Mouse (Mus musculus) MEL (cell line): Measurements from ENCODE around the gene Lbx1. TPM values are rescaled to one million over a fixed set of nuclear protein-coding genes. Genes with fewer than 3 reads are reported as not detected.

ENCODE experiments used
- DNase-seq: peaks from one replicate; pipeline ENCODE4 v3.0.0; 2011; ENCODE audit warnings: low read depth, low spot score
- H3K27ac ChIP-seq: 2 replicates; pipeline ENCODE4 v1.5.1; 2012; ENCODE audit warnings: low read depth, mild to moderate bottlenecking, control low read depth, low read length, moderate library complexity; ENCODE audit not compliant: control insufficient read depth
- H3K27me3 ChIP-seq, 2 experiments: fragments of 150-350 bp in 1 of 2; sonication (generic) in 1 of 2; 2 replicates each; pipeline ENCODE4 v1.6.1; 2012; ENCODE audit warnings: low read length in 2 of 2, mild to moderate bottlenecking in 2 of 2, improper control_type of control experiment in 1 of 2, moderate library complexity in 1 of 2; ENCODE audit not compliant: insufficient read depth in 2 of 2, control insufficient read depth in 1 of 2
- H3K36me3 ChIP-seq, 2 experiments: 2 replicates each; pipeline ENCODE4 v1.6.1; 2012 to 2014; ENCODE audit warnings: low read length in 2 of 2, improper control_type of control experiment in 1 of 2, inconsistent platforms in 1 of 2, mild to moderate bottlenecking in 1 of 2; ENCODE audit not compliant: insufficient read depth in 2 of 2, control insufficient read depth in 1 of 2
- H3K4me1 ChIP-seq, 2 experiments: fragments of 150-350 bp in 1 of 2; sonication (generic) in 1 of 2; 2 replicates each; pipeline ENCODE4 v1.6.1; 2012; ENCODE audit warnings: low read length in 2 of 2, improper control_type of control experiment in 1 of 2, mild to moderate bottlenecking in 1 of 2; ENCODE audit not compliant: insufficient read depth in 2 of 2, control insufficient read depth in 1 of 2
- H3K4me3 ChIP-seq, 2 experiments: fragments of 150-350 bp in 1 of 2; sonication (generic) in 1 of 2; 2 replicates each; pipeline ENCODE4 v1.5.1; 2012; ENCODE audit warnings: low read depth in 2 of 2, low read length in 2 of 2, mild to moderate bottlenecking in 2 of 2, moderate library complexity in 2 of 2, control low read depth in 1 of 2, improper control_type of control experiment in 1 of 2; ENCODE audit not compliant: control insufficient read depth in 1 of 2, insufficient read depth in 1 of 2
- H3K79me2 ChIP-seq: 2 replicates; pipeline ENCODE4 v1.6.1; 2012; ENCODE audit warnings: mild to moderate bottlenecking, low read length, moderate library complexity; ENCODE audit not compliant: control insufficient read depth, poor library complexity, insufficient read depth
- H3K9ac ChIP-seq: 2 replicates; pipeline ENCODE4 v1.6.1; 2012; ENCODE audit warnings: low read depth, mild to moderate bottlenecking, control low read depth, low read length, moderate library complexity; ENCODE audit not compliant: control insufficient read depth, poor library complexity, severe bottlenecking
- H3K9me3 ChIP-seq: fragments of 150-350 bp; sonication (generic); replicated peaks from 2 replicates; pipeline ENCODE4 v1.6.1; 2012; ENCODE audit warnings: mild to moderate bottlenecking, low read length, improper control_type of control experiment, moderate library complexity; ENCODE audit not compliant: insufficient read depth
- BHLHE40 ChIP-seq: IDR thresholded peaks from 2 replicates; pipeline ENCODE4 v1.6.1; 2012; ENCODE audit warnings: low read depth, mild to moderate bottlenecking, inconsistent platforms, low read length, improper control_type of control experiment, borderline replicate concordance
- CHD1 ChIP-seq: IDR thresholded peaks from 2 replicates; pipeline ENCODE4 v1.6.1; 2012; ENCODE audit warnings: low read depth, mild to moderate bottlenecking, inconsistent platforms, low read length, improper control_type of control experiment
- E2F4 ChIP-seq: IDR thresholded peaks from 2 replicates; pipeline ENCODE4 v1.6.1; 2011; ENCODE audit warnings: low read depth, low read length, improper control_type of control experiment, borderline replicate concordance
- EP300 ChIP-seq, 2 experiments: IDR thresholded peaks; 2 replicates each; pipeline ENCODE4 v1.6.1; 2011; ENCODE audit warnings: improper control_type of control experiment in 2 of 2, low read length in 2 of 2, low read depth in 1 of 2, mild to moderate bottlenecking in 1 of 2
- ETS1 ChIP-seq: IDR thresholded peaks from 2 replicates; pipeline ENCODE4 v1.6.1; 2012; ENCODE audit warnings: low read depth, mild to moderate bottlenecking, inconsistent platforms, low read length, improper control_type of control experiment, moderate library complexity
- GATA1 ChIP-seq: IDR thresholded peaks from 2 replicates; pipeline ENCODE4 v1.6.1; 2011; ENCODE audit warnings: low read depth, low read length, improper control_type of control experiment
- JUND ChIP-seq: IDR thresholded peaks from 2 replicates; pipeline ENCODE4 v1.6.1; 2011; ENCODE audit warnings: low read depth, mild to moderate bottlenecking, improper control_type of control experiment, low read length
- KAT2A ChIP-seq: conservative IDR thresholded peaks from 2 replicates; pipeline ENCODE4 v1.6.1; 2012; ENCODE audit warnings: low read depth, low read length, improper control_type of control experiment, inconsistent platforms
- MAX ChIP-seq: IDR thresholded peaks from 2 replicates; pipeline ENCODE4 v1.6.1; 2011; ENCODE audit warnings: low read length, improper control_type of control experiment
- MAZ ChIP-seq: IDR thresholded peaks from 2 replicates; pipeline ENCODE4 v1.6.1; 2012; ENCODE audit warnings: low read depth, mild to moderate bottlenecking, inconsistent platforms, low read length, improper control_type of control experiment
- MEF2A ChIP-seq: IDR thresholded peaks from 2 replicates; pipeline ENCODE4 v1.6.1; 2014; ENCODE audit warnings: low read depth, mild to moderate bottlenecking, inconsistent platforms, low read length, improper control_type of control experiment; ENCODE audit not compliant: poor library complexity, insufficient replicate concordance, severe bottlenecking; ENCODE audit errors: extremely low read depth
- MXI1 ChIP-seq: IDR thresholded peaks from 2 replicates; pipeline ENCODE4 v1.6.1; 2011; ENCODE audit warnings: mild to moderate bottlenecking, low read depth, low read length, improper control_type of control experiment
- NELFE ChIP-seq: IDR thresholded peaks from 2 replicates; pipeline ENCODE4 v1.6.1; 2011; ENCODE audit warnings: low read depth, low read length, improper control_type of control experiment
- NRF1 ChIP-seq: IDR thresholded peaks from 2 replicates; pipeline ENCODE4 v1.6.1; 2014; ENCODE audit warnings: low read depth, mild to moderate bottlenecking, inconsistent platforms, low read length, improper control_type of control experiment, moderate library complexity; ENCODE audit not compliant: poor library complexity, insufficient read depth, severe bottlenecking
- POLR2AphosphoS2 ChIP-seq: IDR thresholded peaks from 2 replicates; pipeline ENCODE4 v1.6.1; 2011; ENCODE audit warnings: low read length, improper control_type of control experiment
- POLR2AphosphoS5 ChIP-seq: IDR thresholded peaks from 2 replicates; pipeline ENCODE4 v1.6.1; 2012; ENCODE audit warnings: low read depth, borderline replicate concordance, mild to moderate bottlenecking, inconsistent platforms, low read length, moderate library complexity, mixed read lengths
- RCOR1 ChIP-seq: IDR thresholded peaks from 2 replicates; pipeline ENCODE4 v1.6.1; 2012; ENCODE audit warnings: low read depth, mild to moderate bottlenecking, inconsistent platforms, low read length, improper control_type of control experiment
- SIN3A ChIP-seq: IDR thresholded peaks from 2 replicates; pipeline ENCODE4 v1.6.1; 2012; ENCODE audit warnings: low read length, improper control_type of control experiment, inconsistent platforms
- TAL1 ChIP-seq: IDR thresholded peaks from 2 replicates; pipeline ENCODE4 v1.6.1; 2012; ENCODE audit warnings: mild to moderate bottlenecking, inconsistent platforms, low read length, moderate library complexity, mixed read lengths
- TBP ChIP-seq: IDR thresholded peaks from 2 replicates; pipeline ENCODE4 v1.8.0; 2011; ENCODE audit warnings: low read depth, low read length, improper control_type of control experiment
- UBTF ChIP-seq: IDR thresholded peaks from 2 replicates; pipeline ENCODE4 v1.6.1; 2012; ENCODE audit warnings: low read depth, mild to moderate bottlenecking, inconsistent platforms, low read length, improper control_type of control experiment, moderate library complexity, borderline replicate concordance; ENCODE audit not compliant: insufficient read depth
- USF1 ChIP-seq: IDR thresholded peaks from 2 replicates; pipeline ENCODE4 v1.6.1; 2014; ENCODE audit warnings: low read depth, mild to moderate bottlenecking, inconsistent platforms, low read length, improper control_type of control experiment, moderate library complexity
- polyA plus RNA-seq, 2 experiments: library from polyadenylated mRNA; stranded (reverse) in 1 of 2; unstranded in 1 of 2; fragments of >175 nt in 1 of 2; fragments of >200 nt in 1 of 2; gene quantifications; 2 replicates each; pipeline versions ENCODE4 v1.2.1 to v1.2.4; 2012; ENCODE audit warnings: low replicate concordance in 2 of 2, low read depth in 1 of 2; ENCODE audit not compliant: insufficient read length in 2 of 2, insufficient read depth in 1 of 2, missing spikeins in 1 of 2
- total RNA-seq: library from RNA; depleted of rRNA; stranded (reverse); fragments of 300-350 nt; gene quantifications from 2 replicates; pipeline ENCODE4 v1.2.3, GENCODE M21; 2012

Lbx1 gene
- total and polyA plus RNA-seq, 3 experiments: not detected

GRCm38 (mm10) chr19:45209191-45209590 lies 26.4 kb downstream of the Lbx1 start:
- Histone ChIP-seq H3K9ac (no peak overlapping the region), H3K9me3 (no peaks in the 10 kb centered on the region), H3K79me2 (no peaks in the 10 kb centered on the region), H3K27me3 (peaks cover 0 to 2% of the 10 kb centered on the region in 2 experiments; a peak in 1 of 4 replicates), H3K4me3 (no peak overlapping the region), H3K4me1 (peaks cover 0 to 10% of the 10 kb centered on the region in 2 experiments; a peak in 3 of 4 replicates), H3K27ac (no peak overlapping the region), H3K36me3 (no peaks in the 10 kb centered on the region)
- TF ChIP-seq EP300 (IDR thresholded peaks at IDR 0.05; ENCODE audit: low read depth in 1 of 2, low read length in 2 of 2) (no peak), POLR2AphosphoS2 (no peak)
- DNase-seq: no peak

GRCm38 (mm10) chr19:45208438-45209060 lies 27.1 kb downstream of the Lbx1 start:
- Histone ChIP-seq H3K4me1 (peaks cover 0 to 10% of the 10 kb centered on the region in 2 experiments; a peak in 3 of 4 replicates), H3K9me3 (no peaks in the 10 kb centered on the region), H3K27me3 (peaks cover 0 to 2% of the 10 kb centered on the region in 2 experiments; a peak in 1 of 4 replicates), H3K27ac (no peak overlapping the region), H3K36me3 (no peaks in the 10 kb centered on the region), H3K4me3 (peak overlapping the region; percentile 18 to 52; a peak in 3 of 4 replicates), H3K9ac (peak overlapping the region; percentile 40), H3K79me2 (no peaks in the 10 kb centered on the region)
- TF ChIP-seq ETS1 (no peak), NELFE (0 out of 2 replicates have a peak, but pooled peaks have one; percentile 13)
- DNase-seq: no peak

GRCm38 (mm10) chr19:45207662-45208437 lies 27.8 kb downstream of the Lbx1 start:
- Histone ChIP-seq H3K9me3 (no peaks in the 10 kb centered on the region), H3K27me3 (peaks cover 0 to 2% of the 10 kb centered on the region in 2 experiments; a peak in 1 of 4 replicates), H3K79me2 (no peaks in the 10 kb centered on the region), H3K4me3 (peak overlapping the region; percentile 18 to 52), H3K9ac (peak overlapping the region; percentile 40), H3K36me3 (no peaks in the 10 kb centered on the region), H3K4me1 (peaks cover 0 to 10% of the 10 kb centered on the region in 2 experiments; a peak in 3 of 4 replicates), H3K27ac (no peak overlapping the region)
- DNase-seq: peak; percentile 82
- TF ChIP-seq TBP (no peak), CHD1 (no peak), TAL1 (no peak), RCOR1 (peak; percentile 42; the same call in 1 of the 2 replicates), NELFE (no peak), SIN3A (0 out of 2 replicates have a peak, but pooled peaks have one; percentile 44), GATA1 (0 out of 2 replicates have a peak, but pooled peaks have one; percentile 17), MEF2A (no peak), POLR2AphosphoS5 (no peak), MAX (peak; percentile 60), EP300 (IDR thresholded peaks at IDR 0.05; ENCODE audit: low read depth in 1 of 2, low read length in 2 of 2) (peak in 1 of 2 experiments; percentile 27; a peak in 1 of 4 replicates), E2F4 (no peak), MAZ (no peak), JUND (no peak), KAT2A (no peak), UBTF (no peak), MXI1 (peak; percentile 67; the same call in 1 of the 2 replicates), BHLHE40 (peak; percentile 94), USF1 (peak; percentile 87), NRF1 (no peak)
